Mouse (Mus musculus) megakaryocyte, embryonic 14.5 days (primary cell): ENCODE data around the gene Pnp.

Experiments used
- FLI1 ChIP-seq: IDR thresholded peaks from 2 replicates; pipeline ENCODE4 v1.6.1; 2012; ENCODE audit warnings: low read length, inconsistent platforms, mixed read lengths
- GATA1 ChIP-seq: IDR thresholded peaks from 3 replicates; pipeline ENCODE4 v1.6.1; 2012; ENCODE audit warnings: mixed read lengths, low read length, inconsistent platforms, borderline replicate concordance

DNA sequence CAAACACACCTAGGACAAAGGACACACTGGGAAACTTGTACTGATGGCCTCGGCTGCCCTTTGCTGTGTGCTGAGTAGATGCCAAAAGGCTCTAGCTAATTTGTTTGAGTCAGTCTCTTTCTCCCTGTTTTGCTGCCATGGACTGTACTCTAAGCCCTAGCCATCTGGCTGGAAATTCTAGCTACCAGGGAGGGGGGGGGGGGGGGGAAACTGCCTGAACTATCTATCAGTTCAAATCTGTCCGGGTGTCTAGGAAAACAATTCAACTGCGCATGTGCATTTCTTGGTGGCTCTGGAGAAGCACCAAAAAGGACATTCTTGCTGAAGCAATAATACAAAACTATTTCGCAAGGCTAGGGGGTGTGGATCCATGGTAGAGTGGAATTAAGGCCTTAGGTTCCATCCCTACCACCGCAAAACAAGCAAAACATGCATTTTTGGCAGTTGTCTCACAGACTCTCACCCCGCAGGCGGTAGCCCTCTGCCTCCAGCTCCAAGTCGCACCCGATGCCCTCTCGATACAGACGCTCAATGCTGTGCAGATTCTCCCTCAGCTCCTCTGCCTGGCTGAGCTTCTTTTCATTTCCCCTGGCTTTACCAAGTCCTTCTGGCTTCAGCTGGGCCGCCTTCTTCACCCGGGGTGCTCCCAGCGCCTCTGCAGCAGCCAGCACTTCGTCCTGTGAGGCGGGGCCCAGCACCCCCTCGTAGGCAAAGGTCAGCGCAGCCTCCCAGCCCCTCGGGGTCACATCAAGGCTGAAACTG, 34.7 kb upstream of the Pnp start:
- TF ChIP-seq GATA1 = no peak
- no peak for TF ChIP-seq FLI1
